Mouse (Mus musculus): Measurements from ENCODE around the gene Sec14l1. TPM values are rescaled to one million over a fixed set of nuclear protein-coding genes. Genes with fewer than 3 reads are reported as not detected.

Sec14l1 gene
- polyA plus RNA-seq, 2 experiments from 2014 or later: 11.9 to 18.9 TPM

- ATAC-seq: no peak
Observed at GRCm38 (mm10) chr11:117158343-117158742, 43.4 kb downstream of the Sec14l1 start.

- ATAC-seq: no peak
Observed at GRCm38 (mm10) chr11:117159257-117159945, 44.4 kb downstream of the Sec14l1 start.

GRCm38 (mm10) chr11:117159946-117160307 is 45.0 kb downstream of the Sec14l1 start:
- no peak for ATAC-seq

GRCm38 (mm10) chr11:117160791-117161190 is 45.8 kb downstream of the Sec14l1 start:
- ATAC-seq: no peak

GRCm38 (mm10) chr11:117161574-117161973 is 46.6 kb downstream of the Sec14l1 start:
- ATAC-seq: no peak

- no peak for ATAC-seq
Observed at GRCm38 (mm10) chr11:117163098-117163497, 48.1 kb downstream of the Sec14l1 start.

GRCm38 (mm10) chr11:117163771-117164170 is 48.8 kb downstream of the Sec14l1 start:
- ATAC-seq: no peak

GRCm38 (mm10) chr11:117168278-117169087 is 53.5 kb downstream of the Sec14l1 start:
- ATAC-seq: no peak

GRCm38 (mm10) chr11:117169088-117169635 is 54.2 kb downstream of the Sec14l1 start:
- ATAC-seq: no peak

- ATAC-seq: no peak
Observed at GRCm38 (mm10) chr11:117169801-117170565, 55.0 kb downstream of the Sec14l1 start.

GRCm38 (mm10) chr11:117174098-117174892 is 59.3 kb downstream of the Sec14l1 start:
- no peak for ATAC-seq

GRCm38 (mm10) chr11:117174924-117175323 is 60.0 kb downstream of the Sec14l1 start:
- peak; percentile 94 for ATAC-seq

- ATAC-seq: no peak
Observed at GRCm38 (mm10) chr11:117175472-117175871, 60.5 kb downstream of the Sec14l1 start.

GRCm38 (mm10) chr11:117176304-117176703 is 61.3 kb downstream of the Sec14l1 start:
- ATAC-seq: no peak

- ATAC-seq: no peak
Observed at GRCm38 (mm10) chr11:117176900-117177299, 61.9 kb downstream of the Sec14l1 start.

- ATAC-seq: no peak
Observed at GRCm38 (mm10) chr11:117177303-117177979, 62.5 kb downstream of the Sec14l1 start.

- ATAC-seq: no peak
Observed at GRCm38 (mm10) chr11:117179902-117180301, 64.9 kb downstream of the Sec14l1 start.

GRCm38 (mm10) chr11:117182808-117183207 is 67.8 kb downstream of the Sec14l1 start:
- ATAC-seq: no peak

- no peak for ATAC-seq
Observed at GRCm38 (mm10) chr11:117183299-117183698, 68.3 kb downstream of the Sec14l1 start.

GRCm38 (mm10) chr11:117183841-117184240 is 68.9 kb downstream of the Sec14l1 start:
- no peak for ATAC-seq

All from CD4-positive, CD25-positive, alpha-beta regulatory T cell, adult 4 months (primary cell).